Mouse (Mus musculus): ENCODE results near the gene Il3ra.

The Il3ra gene

DNA sequence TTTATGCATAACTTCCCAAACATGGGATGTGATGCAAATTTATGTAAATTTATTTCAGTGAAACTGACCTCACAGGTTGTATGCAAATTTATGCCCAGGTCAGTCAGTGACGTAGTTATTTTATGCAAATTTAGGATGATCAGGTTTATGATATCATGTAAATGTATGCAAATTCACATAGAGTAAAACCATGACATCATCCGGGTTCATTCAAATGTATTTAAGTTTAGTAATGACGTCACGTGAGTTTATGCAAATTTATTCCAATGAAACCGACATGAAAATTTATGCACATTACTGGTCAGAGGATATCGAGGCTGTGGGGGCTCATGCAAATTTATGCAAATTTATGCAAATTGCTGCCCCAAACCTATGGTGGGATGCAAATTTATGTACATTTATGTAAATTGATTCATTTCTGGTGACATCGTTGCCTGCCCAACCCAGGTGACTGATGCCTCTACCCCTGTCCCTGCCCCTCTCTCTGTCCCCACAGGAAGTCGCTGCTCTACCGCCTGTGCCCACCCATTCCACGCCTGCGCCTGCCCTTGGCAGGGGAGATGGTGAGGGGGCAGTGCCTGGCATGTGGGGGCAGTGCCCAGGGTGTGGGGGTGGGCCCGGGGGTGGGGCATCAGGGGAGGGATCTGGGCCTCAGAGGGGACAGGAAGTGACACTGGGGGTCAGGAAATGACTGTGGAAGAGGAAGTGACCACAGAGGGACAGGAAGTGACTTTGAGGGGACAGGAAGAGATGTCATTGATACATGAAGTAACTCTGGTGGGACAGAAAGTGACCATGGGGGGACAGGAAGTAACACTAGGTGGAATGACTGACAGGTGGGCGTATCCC lies 8.7 kb downstream of the Il3ra start:
- DNase-seq (ENCODE audit: low read depth, low spot score) = no peak

DNA sequence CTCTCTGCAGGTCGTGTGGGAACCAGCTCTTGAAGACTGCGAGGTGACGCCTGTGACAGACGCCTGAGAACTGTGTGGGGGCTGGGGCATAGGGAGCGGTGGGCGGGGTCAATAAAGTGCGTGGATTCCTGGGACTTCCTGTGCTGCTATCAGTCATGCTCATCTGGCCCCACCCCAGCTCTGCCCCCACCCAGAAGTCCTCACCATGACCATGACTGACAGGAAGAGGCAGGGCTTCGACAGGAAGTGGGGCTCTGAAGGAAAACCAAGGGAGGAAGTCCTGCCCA lies 9.2 kb downstream of the Il3ra start:
- peak; percentile 51 for DNase-seq (ENCODE audit: low read depth, low spot score)

DNA sequence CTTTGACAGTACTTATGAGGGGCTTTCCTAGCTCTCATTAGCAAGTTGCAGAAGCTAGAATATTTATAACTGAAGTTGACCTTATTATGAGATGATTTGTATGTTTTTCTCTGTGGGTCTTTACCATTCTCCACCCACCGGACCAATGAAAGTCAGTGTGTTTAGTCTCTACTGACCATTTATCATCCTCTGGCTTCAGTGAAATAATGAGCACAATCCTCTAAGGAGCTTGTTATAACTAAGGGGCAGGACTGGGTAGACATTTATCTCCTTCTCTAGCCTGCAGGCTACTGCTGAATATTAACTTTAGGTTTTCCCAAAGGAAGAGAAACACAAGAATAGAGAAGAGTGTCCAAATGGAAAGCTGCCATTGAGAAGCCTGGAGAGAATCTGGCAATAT lies 49.5 kb downstream of the Il3ra start:
- no peak for DNase-seq (ENCODE audit: low read depth, low spot score)

DNA sequence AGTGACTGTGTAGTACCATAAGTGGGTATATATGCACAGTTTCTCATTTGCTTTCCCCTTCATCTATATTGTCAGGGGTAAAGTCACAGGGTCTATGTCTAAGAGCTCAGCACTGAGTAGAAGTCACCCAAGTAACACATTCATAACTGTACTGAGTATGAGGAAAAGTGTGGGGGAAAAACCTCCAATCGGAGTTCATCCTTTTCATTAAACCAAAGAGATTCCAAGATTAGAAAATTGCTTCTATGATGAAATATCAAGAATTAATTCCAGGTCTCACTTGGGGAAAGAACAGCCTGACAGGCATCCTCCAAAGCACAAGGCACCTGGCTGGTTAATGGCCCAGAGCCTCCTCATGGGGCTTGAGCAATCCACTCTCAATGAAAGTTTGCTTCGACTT lies 54.9 kb downstream of the Il3ra start, which contains the start of gene Olfr721-ps1:
TSS of gene Olfr721-ps1 (plus strand) at position 301 of the 400 bp plus-strand sequence.
- DNase-seq (ENCODE audit: low read depth, low spot score) = no peak
